Mouse (Mus musculus): ENCODE data around the gene Flad1.

GRCm38 (mm10) chr3:89451916-89452315 is 40.2 kb upstream of the Flad1 start:
- TF ChIP-seq CTCF (IDR thresholded peaks at IDR 0.05; ENCODE audit: control insufficient read depth, insufficient read depth, low read length) (no peak), POLR2A (IDR thresholded peaks at IDR 0.05; ENCODE audit: borderline replicate concordance, control insufficient read depth, low read depth, low read length) (no peak)
